Mouse (Mus musculus): Measurements from ENCODE around the gene Hdlbp.

DNA sequence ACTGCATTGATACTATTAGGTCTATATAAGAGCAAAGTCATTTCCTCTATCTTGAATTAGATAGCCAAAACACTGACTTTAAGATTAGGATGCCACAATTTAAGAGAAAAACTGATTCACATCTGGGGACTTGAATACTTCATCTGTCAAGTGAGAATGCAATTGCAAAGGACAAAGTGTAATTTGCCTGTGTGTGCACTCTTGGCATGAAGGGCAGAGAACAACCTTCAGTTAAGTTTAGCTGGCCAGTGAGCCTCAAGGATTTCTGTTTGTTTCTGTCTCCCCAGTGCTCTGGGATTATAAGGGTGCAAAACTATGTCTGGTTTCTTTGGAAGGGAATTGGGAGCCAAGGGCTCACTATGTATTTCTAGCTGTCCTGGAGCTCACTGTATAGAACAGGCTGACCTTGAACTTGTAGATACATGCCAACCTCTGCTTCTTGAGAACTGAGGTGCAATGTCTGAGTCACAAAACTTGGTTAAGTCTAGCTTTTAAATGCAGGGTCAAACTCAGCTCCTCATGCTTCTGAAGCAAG lies 24.8 kb downstream of the Hdlbp start:
- TF ChIP-seq POLR2A (IDR thresholded peaks at IDR 0.05; ENCODE audit: low read depth, low read length) (no peak), CTCF (IDR thresholded peaks at IDR 0.05; ENCODE audit: extremely low read depth, insufficient read length, insufficient replicate concordance, low read depth, low read length) (no peak)
